Mouse (Mus musculus): ENCODE measurements around the gene Lrrk2.

DNA sequence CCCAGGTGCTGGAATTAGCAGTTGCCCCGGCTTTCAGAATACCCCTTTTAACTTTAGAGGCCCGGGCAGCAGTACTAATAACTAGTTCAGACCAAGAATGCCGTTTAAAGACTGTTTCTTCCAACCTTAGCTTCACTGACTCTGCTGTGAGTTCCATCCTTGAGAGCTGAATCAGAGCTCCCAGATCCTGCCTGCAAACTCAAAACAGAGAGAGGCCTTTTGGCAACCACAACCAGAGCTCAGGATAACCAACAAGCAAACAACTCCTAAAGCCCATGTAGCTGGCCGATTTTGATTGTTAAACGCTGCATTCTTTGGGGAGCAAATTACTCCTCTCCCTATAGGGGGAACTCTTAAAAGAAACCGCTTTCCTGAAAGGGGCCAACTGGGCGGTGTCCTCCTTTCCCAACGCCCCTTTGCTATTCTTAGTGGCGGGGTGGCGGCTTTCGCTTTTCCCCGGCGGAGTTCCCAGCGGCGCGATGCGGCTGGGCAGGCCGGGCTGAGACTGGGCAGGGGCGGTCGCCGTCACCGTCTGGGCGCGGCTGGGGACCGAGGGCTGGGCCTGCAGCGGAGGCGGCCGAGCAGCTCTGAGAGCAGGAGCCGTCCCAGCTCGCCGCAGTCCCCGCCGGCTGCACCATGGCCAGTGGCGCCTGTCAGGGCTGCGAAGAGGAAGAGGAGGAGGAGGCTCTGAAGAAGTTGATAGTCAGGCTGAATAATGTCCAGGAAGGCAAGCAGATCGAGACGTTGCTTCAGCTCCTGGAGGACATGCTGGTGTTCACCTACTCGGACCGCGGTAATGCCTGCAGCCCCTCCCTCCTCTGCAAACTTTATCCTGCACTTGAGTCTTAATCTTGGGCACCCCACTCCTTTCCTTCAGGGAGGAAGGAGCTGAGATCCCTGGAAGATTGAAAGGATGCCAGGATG lies at the start of gene Lrrk2:
- TF ChIP-seq CTCF (IDR thresholded peaks at IDR 0.05; ENCODE audit: insufficient read depth, low read length) (no peak), POLR2A (IDR thresholded peaks at IDR 0.05; ENCODE audit: borderline replicate concordance, extremely low read depth, low read depth, low read length) (peak; percentile 85)

All from lung, adult 2 months (tissue).